Mouse (Mus musculus): ENCODE data around the gene Ston1. TPM values are rescaled to one million over a fixed set of nuclear protein-coding genes. Genes with fewer than 3 reads are reported as not detected.

Ston1 gene
- polyA plus RNA-seq, 1 experiment, result 28.6 TPM

- DNase-seq (ENCODE audit: low spot score), result no peak
Observed at GRCm38 (mm10) chr17:88675310-88676309, 78.1 kb downstream of the Ston1 start.

- no peak for DNase-seq (ENCODE audit: low spot score)
Observed at GRCm38 (mm10) chr17:88688226-88688625, 90.7 kb downstream of the Ston1 start.

- no peak for DNase-seq (ENCODE audit: low spot score)
Observed at GRCm38 (mm10) chr17:88696656-88697333, 99.3 kb downstream of the Ston1 start.

- no peak for DNase-seq (ENCODE audit: low spot score)
Observed at GRCm38 (mm10) chr17:88700901-88701300, 103.4 kb downstream of the Ston1 start.

GRCm38 (mm10) chr17:88702345-88702744, 104.9 kb downstream of the Ston1 start:
- no peak for DNase-seq (ENCODE audit: low spot score)

- DNase-seq (ENCODE audit: low spot score), result no peak
Observed at GRCm38 (mm10) chr17:88703112-88703511, 105.6 kb downstream of the Ston1 start.

GRCm38 (mm10) chr17:88706231-88706649, 108.8 kb downstream of the Ston1 start:
- DNase-seq (ENCODE audit: low spot score), result no peak

Other genes starting within 250 kb of the Ston1 start
- gene Foxn2, start 157.0 kb upstream of the Ston1 start, polyA plus RNA-seq (2012; rRNA removed), result 7.7 and 9.1 TPM in 2 replicates
- gene Ppp1r21, start 67.6 kb upstream of the Ston1 start, polyA plus RNA-seq (2012; rRNA removed), result 27.1 and 29.7 TPM in 2 replicates
- not detected in 2 replicates for gene Gtf2a1l, start 71.0 kb downstream of the Ston1 start, polyA plus RNA-seq (2012; rRNA removed)
- gene Lhcgr, start 194.3 kb downstream of the Ston1 start, polyA plus RNA-seq (2012; rRNA removed), result 0.01 and 0.06 TPM in 2 replicates

All from urinary bladder, adult 2 months (tissue).